ENCODE assay signal across 11 mouse cellular contexts in the genomic region with DNA sequence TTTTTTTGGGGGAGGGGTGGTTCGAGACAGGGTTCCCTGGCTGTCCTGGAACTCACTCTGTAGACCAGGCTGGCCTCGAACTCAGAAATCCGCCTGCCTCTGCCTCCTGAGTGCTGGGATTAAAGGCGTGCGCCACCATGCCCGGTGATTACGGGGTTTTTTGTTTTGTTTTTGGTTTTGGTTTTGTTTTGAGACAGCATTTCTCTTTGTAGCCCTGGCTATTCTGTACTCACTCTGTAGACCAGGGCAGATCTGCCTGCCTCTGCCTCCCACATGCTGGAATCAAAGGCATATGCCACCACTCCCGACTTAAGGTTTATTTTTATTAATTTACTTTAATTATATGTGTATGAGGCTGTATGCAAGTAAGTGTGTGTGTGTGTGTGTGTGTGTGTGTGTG. TPM values are rescaled to one million over a fixed set of nuclear protein-coding genes. Genes with fewer than 3 reads are reported as not detected.
"Had no signal": no experiment of that assay in that cellular context is flagged by ENCODE, and none has a peak within 500 bp of the region (broad histone marks: within the 10 kb centered on the region; RNA-seq: fewer than 3 reads in every experiment).

No protein-coding gene starts in this region.

RNA-seq across cellular contexts. Expression of gene Phldb3, which starts 7.8 kb away (rescaled TPM):
- polyA plus RNA-seq: neural tube, embryonic 13.5 days; neural tube, embryonic 14.5 days; neural tube, embryonic 15.5 days had no signal

RNA-seq across cellular contexts. Expression of gene Lypd3, which starts 18.0 kb away (rescaled TPM):
- total RNA-seq: neutrophil, adult 5-6 weeks had no signal
- polyA plus RNA-seq: spleen, adult 2 months had no signal

RNA-seq across cellular contexts. Expression of gene Zfp575, which starts 30.9 kb away (rescaled TPM):
- total RNA-seq: neutrophil, adult 5-6 weeks had no signal

RNA-seq across cellular contexts. Expression of gene Tex101, which starts 58.1 kb away (rescaled TPM):
- total RNA-seq: neutrophil, adult 5-6 weeks had no signal
- polyA plus RNA-seq: neural tube, embryonic 13.5 days; neural tube, embryonic 14.5 days; neural tube, embryonic 15.5 days; small intestine, adult 2 months; spleen, adult 2 months; stomach, embryonic 14.5 days; stomach, embryonic 15.5 days; stomach, embryonic 16.5 days; thymus, postnatal 0 days; urinary bladder, adult 2 months had no signal
